Mouse (Mus musculus): ENCODE measurements around the gene Spag7. TPM values are rescaled to one million over a fixed set of nuclear protein-coding genes. Genes with fewer than 3 reads are reported as not detected.

Gene Spag7
- polyA plus RNA-seq, 1 experiment from 2014 or later = 177 TPM

DNA sequence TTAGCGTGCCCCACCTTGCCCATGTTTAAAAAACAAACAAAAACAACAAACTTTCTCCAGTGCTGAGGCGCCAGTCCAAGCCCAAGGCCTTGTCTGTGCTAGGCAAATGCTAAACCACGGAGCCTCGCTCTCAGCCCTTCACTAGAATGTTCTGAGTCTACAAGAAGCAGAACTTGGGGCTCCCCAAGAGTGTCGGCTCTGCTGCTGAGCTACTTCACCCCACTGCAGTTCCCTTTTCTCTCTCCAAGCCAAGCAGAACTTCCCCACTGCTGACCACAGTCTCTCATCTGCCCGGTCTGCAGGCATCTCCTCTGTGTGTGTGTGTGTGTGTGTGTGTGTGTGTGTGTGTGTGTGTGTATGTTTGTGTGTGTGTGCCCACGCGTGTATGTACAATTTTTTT, 10.7 kb upstream of the Spag7 start:
- no peak overlapping the region for H3K4me2 ChIP-seq (ENCODE audit: low read length)
- peaks cover 82% of the 10 kb centered on the region for H3K36me3 ChIP-seq (ENCODE audit: control insufficient read depth, insufficient read depth, low read length)
- no peak overlapping the region for H3K4me3 ChIP-seq (ENCODE audit: control insufficient read depth in 1 of 2, insufficient read depth in 1 of 2, low read depth in 1 of 2, low read length in 2 of 2)
- WGBS = 89% methylated on average over 8 of the region's 8 CpGs
- H3K27ac ChIP-seq (replicated peaks in 1 of 2; ENCODE audit: control insufficient read depth in 1 of 2, insufficient read depth in 1 of 2, low read depth in 2 of 2, low read length in 2 of 2) = no peak overlapping the region
- no peak overlapping the region for H3K9ac ChIP-seq (ENCODE audit: low read length)
- no peak for ATAC-seq (ENCODE audit: insufficient number of reproducible peaks, insufficient read depth, low FRiP score, low read depth)
- H3K9me3 ChIP-seq (ENCODE audit: control insufficient read depth, low read length) = no peaks in the 10 kb centered on the region
- peaks cover 5% of the 10 kb centered on the region in 2 experiments for H3K4me1 ChIP-seq (ENCODE audit: control insufficient read depth in 2 of 2, insufficient read depth in 2 of 2, low read length in 2 of 2)
- H3K27me3 ChIP-seq (ENCODE audit: control insufficient read depth, insufficient read depth, low read length) = no peaks in the 10 kb centered on the region

DNA sequence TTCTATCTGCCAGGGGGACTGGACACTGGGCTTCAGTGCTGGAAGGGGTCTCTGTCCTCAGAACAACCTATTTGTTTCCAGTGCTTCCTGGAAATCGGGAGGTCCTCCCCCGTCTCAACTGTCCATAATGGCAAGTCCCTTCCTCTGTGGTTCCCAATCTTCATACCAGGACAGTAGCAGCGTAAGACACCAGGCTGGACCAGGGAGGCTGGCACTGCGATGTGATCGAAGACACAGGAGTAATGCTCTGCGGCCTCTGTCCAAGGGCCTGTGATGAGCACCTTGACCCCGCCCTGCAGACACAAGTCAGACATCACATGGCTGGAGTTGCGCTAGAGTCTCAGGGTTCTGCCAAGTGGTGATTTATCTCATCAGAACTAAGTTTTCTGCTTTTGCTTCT, 10.1 kb upstream of the Spag7 start:
- Histone ChIP-seq H3K9ac (ENCODE audit: low read length) (no peak overlapping the region), H3K27me3 (ENCODE audit: control insufficient read depth, insufficient read depth, low read length) (no peaks in the 10 kb centered on the region), H3K27ac (replicated peaks in 1 of 2; ENCODE audit: control insufficient read depth in 1 of 2, insufficient read depth in 1 of 2, low read depth in 2 of 2, low read length in 2 of 2) (no peak overlapping the region), H3K4me3 (ENCODE audit: control insufficient read depth in 1 of 2, insufficient read depth in 1 of 2, low read depth in 1 of 2, low read length in 2 of 2) (no peak overlapping the region), H3K4me1 (ENCODE audit: control insufficient read depth in 2 of 2, insufficient read depth in 2 of 2, low read length in 2 of 2) (peaks cover 5% of the 10 kb centered on the region in 2 experiments), H3K4me2 (ENCODE audit: low read length) (no peak overlapping the region), H3K9me3 (ENCODE audit: control insufficient read depth, low read length) (no peaks in the 10 kb centered on the region), H3K36me3 (ENCODE audit: control insufficient read depth, insufficient read depth, low read length) (peaks cover 82% of the 10 kb centered on the region)
- ATAC-seq (ENCODE audit: insufficient number of reproducible peaks, insufficient read depth, low FRiP score, low read depth) = no peak
- 96% methylated on average over 8 of the region's 8 CpGs for WGBS

DNA sequence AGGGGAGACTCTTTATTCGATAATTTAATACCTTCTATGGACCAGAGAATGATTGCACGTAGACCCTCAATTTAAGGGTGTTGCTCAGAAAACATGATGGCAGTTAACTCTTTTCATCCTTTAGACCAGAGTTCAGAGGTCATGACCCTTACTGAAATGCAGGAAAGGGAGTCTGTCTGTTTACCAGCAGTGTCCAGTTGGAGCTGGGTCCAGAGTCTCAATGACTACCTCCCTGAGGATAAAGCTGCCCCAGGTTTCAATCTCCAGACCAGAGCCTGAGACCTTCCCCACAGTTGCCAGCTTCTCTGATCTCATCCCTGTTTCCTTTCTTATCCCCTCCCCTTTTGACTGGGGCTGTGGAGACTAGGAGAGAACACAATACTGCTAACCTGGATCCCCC, 9.4 kb upstream of the Spag7 start:
- Histone ChIP-seq H3K4me3 (ENCODE audit: control insufficient read depth in 1 of 2, insufficient read depth in 1 of 2, low read depth in 1 of 2, low read length in 2 of 2) (no peak overlapping the region), H3K36me3 (ENCODE audit: control insufficient read depth, insufficient read depth, low read length) (peaks cover 82% of the 10 kb centered on the region), H3K9me3 (ENCODE audit: control insufficient read depth, low read length) (no peaks in the 10 kb centered on the region), H3K27me3 (ENCODE audit: control insufficient read depth, insufficient read depth, low read length) (no peaks in the 10 kb centered on the region), H3K4me1 (ENCODE audit: control insufficient read depth in 2 of 2, insufficient read depth in 2 of 2, low read length in 2 of 2) (peaks cover 5% of the 10 kb centered on the region in 2 experiments), H3K4me2 (ENCODE audit: low read length) (no peak overlapping the region), H3K9ac (ENCODE audit: low read length) (no peak overlapping the region), H3K27ac (replicated peaks in 1 of 2; ENCODE audit: control insufficient read depth in 1 of 2, insufficient read depth in 1 of 2, low read depth in 2 of 2, low read length in 2 of 2) (no peak overlapping the region)
- ATAC-seq (ENCODE audit: insufficient number of reproducible peaks, insufficient read depth, low FRiP score, low read depth) = no peak
- 82% methylated on average over 2 of the region's 2 CpGs for WGBS

DNA sequence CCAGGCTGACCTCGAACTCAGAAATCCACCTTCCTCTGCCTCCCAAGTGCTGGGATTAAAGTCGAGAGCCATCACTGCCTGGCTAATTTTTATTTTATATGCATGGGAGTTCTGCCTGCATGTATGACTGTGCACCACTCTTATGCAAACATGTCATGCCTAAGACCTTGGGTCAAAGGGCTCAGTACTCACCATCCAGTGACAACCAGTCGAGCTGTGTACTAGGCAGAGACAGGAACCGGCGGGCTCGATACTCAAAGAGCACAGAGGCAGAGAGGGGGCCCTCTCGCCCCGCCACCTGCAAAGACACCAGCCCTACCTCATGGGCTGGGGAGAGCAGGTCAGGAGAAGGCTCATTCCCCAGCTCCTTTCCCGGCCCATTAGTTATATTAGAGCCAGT, 8.9 kb upstream of the Spag7 start:
- no peaks in the 10 kb centered on the region for H3K9me3 ChIP-seq (ENCODE audit: control insufficient read depth, low read length)
- no peak overlapping the region for H3K4me2 ChIP-seq (ENCODE audit: low read length)
- H3K9ac ChIP-seq (ENCODE audit: low read length) = no peak overlapping the region
- no peak overlapping the region for H3K27ac ChIP-seq (replicated peaks in 1 of 2; ENCODE audit: control insufficient read depth in 1 of 2, insufficient read depth in 1 of 2, low read depth in 2 of 2, low read length in 2 of 2)
- peaks cover 79% of the 10 kb centered on the region for H3K36me3 ChIP-seq (ENCODE audit: control insufficient read depth, insufficient read depth, low read length)
- peaks cover 5% of the 10 kb centered on the region in 2 experiments for H3K4me1 ChIP-seq (ENCODE audit: control insufficient read depth in 2 of 2, insufficient read depth in 2 of 2, low read length in 2 of 2)
- 84% methylated on average over 9 of the region's 9 CpGs for WGBS
- no peaks in the 10 kb centered on the region for H3K27me3 ChIP-seq (ENCODE audit: control insufficient read depth, insufficient read depth, low read length)
- ATAC-seq (ENCODE audit: insufficient number of reproducible peaks, insufficient read depth, low FRiP score, low read depth) = no peak
- no peak overlapping the region for H3K4me3 ChIP-seq (ENCODE audit: control insufficient read depth in 1 of 2, insufficient read depth in 1 of 2, low read depth in 1 of 2, low read length in 2 of 2)

DNA sequence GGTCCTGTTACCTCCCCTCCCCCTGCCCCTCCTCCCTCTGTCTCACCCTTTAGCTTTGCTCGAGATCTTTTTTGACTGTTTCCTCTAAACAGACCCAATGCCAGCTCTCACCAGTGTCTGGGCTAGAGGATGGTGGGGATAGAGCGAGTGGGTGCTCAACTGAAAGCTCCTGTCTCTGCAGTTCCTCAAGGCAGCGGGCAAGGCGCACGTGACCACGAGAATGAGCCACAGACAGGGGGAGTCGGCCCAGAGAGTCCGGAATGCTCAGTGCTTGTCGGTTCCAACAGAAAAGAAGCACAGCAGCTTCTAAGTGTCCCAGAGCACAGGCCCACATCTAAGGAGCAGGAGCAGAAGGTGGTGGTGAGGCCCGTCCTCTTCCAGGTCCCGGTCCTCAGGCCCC, 5.3 kb upstream of the Spag7 start:
- peaks cover 9 to 13% of the 10 kb centered on the region in 2 experiments; a peak in 2 of 4 replicates for H3K4me1 ChIP-seq (ENCODE audit: control insufficient read depth in 2 of 2, insufficient read depth in 2 of 2, low read length in 2 of 2)
- no peak for ATAC-seq (ENCODE audit: insufficient number of reproducible peaks, insufficient read depth, low FRiP score, low read depth)
- no peak overlapping the region for H3K4me2 ChIP-seq (ENCODE audit: low read length)
- no peaks in the 10 kb centered on the region for H3K9me3 ChIP-seq (ENCODE audit: control insufficient read depth, low read length)
- no peak overlapping the region for H3K27ac ChIP-seq (replicated peaks in 1 of 2; ENCODE audit: control insufficient read depth in 1 of 2, insufficient read depth in 1 of 2, low read depth in 2 of 2, low read length in 2 of 2)
- 68% methylated on average over 11 of the region's 11 CpGs for WGBS
- H3K9ac ChIP-seq (ENCODE audit: low read length) = no peak overlapping the region
- no peak overlapping the region for H3K4me3 ChIP-seq (ENCODE audit: control insufficient read depth in 1 of 2, insufficient read depth in 1 of 2, low read depth in 1 of 2, low read length in 2 of 2)
- peaks cover 65% of the 10 kb centered on the region for H3K36me3 ChIP-seq (ENCODE audit: control insufficient read depth, insufficient read depth, low read length)
- H3K27me3 ChIP-seq (ENCODE audit: control insufficient read depth, insufficient read depth, low read length) = no peaks in the 10 kb centered on the region

DNA sequence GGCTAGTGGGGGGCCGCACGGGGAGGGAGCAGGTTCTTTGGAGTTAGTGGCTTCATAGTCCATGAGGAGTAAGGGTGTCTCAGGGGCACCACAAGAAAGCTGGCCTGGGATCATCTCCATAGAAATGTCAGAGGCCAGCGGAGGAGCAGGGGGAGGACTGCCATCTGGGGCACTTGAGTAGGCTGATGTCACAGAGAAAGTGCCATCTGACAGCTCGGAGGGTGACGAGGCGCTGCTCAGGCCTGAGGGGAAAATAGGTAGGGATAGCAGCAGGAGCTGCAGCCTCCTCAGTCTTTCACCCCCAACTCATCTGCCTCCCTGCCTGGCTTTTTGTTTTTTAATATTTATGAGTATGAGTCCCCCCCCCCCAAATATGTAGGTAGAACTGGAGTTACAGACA, 4.8 kb upstream of the Spag7 start:
- Histone ChIP-seq H3K27ac (replicated peaks in 1 of 2; ENCODE audit: control insufficient read depth in 1 of 2, insufficient read depth in 1 of 2, low read depth in 2 of 2, low read length in 2 of 2) (no peak overlapping the region), H3K9me3 (ENCODE audit: control insufficient read depth, low read length) (no peaks in the 10 kb centered on the region), H3K27me3 (ENCODE audit: control insufficient read depth, insufficient read depth, low read length) (no peaks in the 10 kb centered on the region), H3K4me1 (ENCODE audit: control insufficient read depth in 2 of 2, insufficient read depth in 2 of 2, low read length in 2 of 2) (peaks cover 9 to 13% of the 10 kb centered on the region in 2 experiments; a peak in 2 of 4 replicates), H3K4me2 (ENCODE audit: low read length) (no peak overlapping the region), H3K9ac (ENCODE audit: low read length) (no peak overlapping the region), H3K4me3 (ENCODE audit: control insufficient read depth in 1 of 2, insufficient read depth in 1 of 2, low read depth in 1 of 2, low read length in 2 of 2) (no peak overlapping the region), H3K36me3 (ENCODE audit: control insufficient read depth, insufficient read depth, low read length) (peaks cover 60% of the 10 kb centered on the region)
- ATAC-seq (ENCODE audit: insufficient number of reproducible peaks, insufficient read depth, low FRiP score, low read depth) = no peak
- 73% methylated on average over 6 of the region's 6 CpGs for WGBS

DNA sequence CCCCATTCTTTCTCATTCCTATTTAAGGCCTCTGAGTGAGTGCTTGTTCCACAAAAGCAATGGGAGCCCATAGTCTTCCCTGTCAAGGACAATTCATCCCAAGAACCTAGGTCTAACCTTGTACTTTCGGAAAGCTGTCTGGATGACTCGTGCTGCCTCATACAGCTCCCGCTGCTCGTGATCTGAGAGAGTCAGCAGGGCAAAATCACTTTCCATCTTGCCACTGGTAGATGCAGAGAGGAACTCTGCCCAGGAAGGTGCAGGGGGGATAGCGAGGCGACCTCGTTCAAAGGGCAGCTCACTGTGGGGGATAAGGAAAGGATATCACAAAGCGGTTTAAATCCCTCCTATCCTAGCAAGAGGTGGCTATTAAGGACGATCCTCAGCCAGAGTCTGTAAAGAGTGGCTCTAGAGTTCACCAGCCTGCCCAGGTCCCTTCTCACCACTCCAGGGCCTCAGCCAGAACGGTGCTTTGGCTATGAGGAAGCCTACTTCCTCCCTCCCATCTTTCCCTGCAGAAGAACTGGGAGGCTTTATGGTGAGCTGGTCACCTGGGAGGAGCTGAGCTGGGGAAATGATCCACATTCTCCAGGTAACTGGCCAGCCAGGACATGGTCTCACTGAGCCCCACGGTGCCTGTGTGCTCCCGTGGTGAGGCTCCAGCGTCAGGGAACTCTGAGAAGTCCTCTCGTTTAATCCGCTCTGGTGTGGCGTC, 2.3 kb upstream of the Spag7 start:
- H3K36me3 ChIP-seq (ENCODE audit: control insufficient read depth, insufficient read depth, low read length) = peaks cover 54% of the 10 kb centered on the region
- no peaks in the 10 kb centered on the region for H3K27me3 ChIP-seq (ENCODE audit: control insufficient read depth, insufficient read depth, low read length)
- no peaks in the 10 kb centered on the region for H3K9me3 ChIP-seq (ENCODE audit: control insufficient read depth, low read length)
- ATAC-seq (ENCODE audit: insufficient number of reproducible peaks, insufficient read depth, low FRiP score, low read depth) = no peak
- H3K27ac ChIP-seq (replicated peaks in 1 of 2; ENCODE audit: control insufficient read depth in 1 of 2, insufficient read depth in 1 of 2, low read depth in 2 of 2, low read length in 2 of 2) = peak overlapping the region in 1 of 2 experiments; percentile 98; a peak in 1 of 4 replicates
- H3K4me2 ChIP-seq (ENCODE audit: low read length) = peak overlapping the region; percentile 93
- H3K9ac ChIP-seq (ENCODE audit: low read length) = peak overlapping the region; percentile 84; the same call in 1 of the 2 replicates
- no peak overlapping the region for H3K4me3 ChIP-seq (ENCODE audit: control insufficient read depth in 1 of 2, insufficient read depth in 1 of 2, low read depth in 1 of 2, low read length in 2 of 2)
- WGBS = 72% methylated on average over 16 of the region's 16 CpGs
- peaks cover 10 to 22% of the 10 kb centered on the region in 2 experiments; a peak in 3 of 4 replicates for H3K4me1 ChIP-seq (ENCODE audit: control insufficient read depth in 2 of 2, insufficient read depth in 2 of 2, low read length in 2 of 2)

DNA sequence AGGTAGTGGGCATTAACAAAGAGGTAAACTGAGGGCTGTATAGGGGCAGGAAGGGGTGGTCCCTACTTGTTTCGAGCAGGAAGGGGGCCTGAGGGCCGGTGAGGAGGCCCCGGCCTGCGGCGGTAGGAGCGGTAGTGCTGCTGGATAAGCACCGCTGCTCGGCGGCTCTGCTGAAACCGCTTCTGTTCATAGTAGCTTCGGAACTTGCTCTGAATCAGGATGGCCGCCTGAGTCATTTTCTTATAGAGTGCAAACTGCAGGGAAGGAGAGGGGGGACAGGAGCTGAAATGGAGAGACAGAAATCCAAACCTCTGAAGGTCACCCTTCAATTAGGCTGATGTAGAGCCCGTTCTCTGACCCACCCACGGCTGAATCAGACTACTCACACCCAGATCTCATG, 1.3 kb upstream of the Spag7 start:
- peak overlapping the region; percentile 64 to 78 for H3K4me3 ChIP-seq (ENCODE audit: control insufficient read depth in 1 of 2, insufficient read depth in 1 of 2, low read depth in 1 of 2, low read length in 2 of 2)
- H3K27me3 ChIP-seq (ENCODE audit: control insufficient read depth, insufficient read depth, low read length) = no peaks in the 10 kb centered on the region
- H3K36me3 ChIP-seq (ENCODE audit: control insufficient read depth, insufficient read depth, low read length) = peaks cover 53% of the 10 kb centered on the region
- peak overlapping the region; percentile 93 for H3K4me2 ChIP-seq (ENCODE audit: low read length)
- H3K9ac ChIP-seq (ENCODE audit: low read length) = peak overlapping the region; percentile 84
- ATAC-seq (ENCODE audit: insufficient number of reproducible peaks, insufficient read depth, low FRiP score, low read depth) = no peak
- H3K4me1 ChIP-seq (ENCODE audit: control insufficient read depth in 2 of 2, insufficient read depth in 2 of 2, low read length in 2 of 2) = peaks cover 10 to 22% of the 10 kb centered on the region in 2 experiments; a peak in 3 of 4 replicates
- WGBS = 46% methylated on average over 14 of the region's 14 CpGs
- H3K9me3 ChIP-seq (ENCODE audit: control insufficient read depth, low read length) = no peaks in the 10 kb centered on the region
- H3K27ac ChIP-seq (replicated peaks in 1 of 2; ENCODE audit: control insufficient read depth in 1 of 2, insufficient read depth in 1 of 2, low read depth in 2 of 2, low read length in 2 of 2) = peak overlapping the region; percentile 95 to 98
